Mouse (Mus musculus): ENCODE results near the gene Gstm5.
"Not testable (repeated sequence)": the region's sequence is repeated elsewhere in the genome, so short reads cannot be mapped to it uniquely, and the experiment has no call there.

The Gstm5 gene

GRCm38 (mm10) chr3:107873335-107874251, 22.0 kb upstream of the Gstm5 start:
- no peak for DNase-seq (ENCODE audit: low spot score)

- no peak for DNase-seq (ENCODE audit: low spot score)
These were observed 20.4 kb upstream of the Gstm5 start for GRCm38 (mm10) chr3:107875231-107875630.

- no peak for DNase-seq (ENCODE audit: low spot score)
These were observed 18.6 kb upstream of the Gstm5 start, which contains the start of gene Eps8l3 for GRCm38 (mm10) chr3:107877005-107877404. Eps8l3 (plus strand) TSS chr3:107877229.

- DNase-seq (ENCODE audit: low spot score): no peak
These were observed 17.6 kb upstream of the Gstm5 start for GRCm38 (mm10) chr3:107877747-107878736.

- no peak for DNase-seq (ENCODE audit: low spot score)
These were observed 7.7 kb upstream of the Gstm5 start for GRCm38 (mm10) chr3:107887674-107888495.

GRCm38 (mm10) chr3:107889236-107889635, 6.4 kb upstream of the Gstm5 start:
- not testable (repeated sequence) for DNase-seq (ENCODE audit: low spot score)

- no peak for DNase-seq (ENCODE audit: low spot score)
These were observed 364 bp upstream of the Gstm5 start for GRCm38 (mm10) chr3:107895194-107895719.

- no peak for DNase-seq (ENCODE audit: low spot score)
These were observed 3.1 kb downstream of the Gstm5 start for GRCm38 (mm10) chr3:107898691-107899090.

- no peak for DNase-seq (ENCODE audit: low spot score)
These were observed 5.5 kb downstream of the Gstm5 start for GRCm38 (mm10) chr3:107900955-107901673.

- no peak for DNase-seq (ENCODE audit: low spot score)
These were observed 10.3 kb downstream of the Gstm5 start for GRCm38 (mm10) chr3:107905942-107906341.

GRCm38 (mm10) chr3:107916674-107917073, 21.1 kb downstream of the Gstm5 start:
- no peak for DNase-seq (ENCODE audit: low spot score)

GRCm38 (mm10) chr3:107917097-107917496, 21.5 kb downstream of the Gstm5 start:
- no peak for DNase-seq (ENCODE audit: low spot score)

- no peak for DNase-seq (ENCODE audit: low spot score)
These were observed 22.3 kb downstream of the Gstm5 start for GRCm38 (mm10) chr3:107917783-107918408.

- DNase-seq (ENCODE audit: low spot score): no peak
These were observed 24.7 kb downstream of the Gstm5 start for GRCm38 (mm10) chr3:107920348-107920747.

GRCm38 (mm10) chr3:107925335-107925734, 29.7 kb downstream of the Gstm5 start:
- no peak for DNase-seq (ENCODE audit: low spot score)

GRCm38 (mm10) chr3:107927841-107928240, 32.2 kb downstream of the Gstm5 start:
- no peak for DNase-seq (ENCODE audit: low spot score)

- no peak for DNase-seq (ENCODE audit: low spot score)
These were observed 33.1 kb downstream of the Gstm5 start for GRCm38 (mm10) chr3:107928691-107929090.

GRCm38 (mm10) chr3:107929243-107929642, 33.6 kb downstream of the Gstm5 start:
- no peak for DNase-seq (ENCODE audit: low spot score)

GRCm38 (mm10) chr3:107929731-107930130, 34.1 kb downstream of the Gstm5 start:
- DNase-seq (ENCODE audit: low spot score): no peak

- DNase-seq (ENCODE audit: low spot score): no peak
These were observed 35.5 kb downstream of the Gstm5 start for GRCm38 (mm10) chr3:107931134-107931533.

Data from ovary, adult 18-20 months (tissue).